Mouse (Mus musculus): ENCODE measurements around the gene Ipo9.
"Not testable (repeated sequence)": the region's sequence is repeated elsewhere in the genome, so short reads cannot be mapped to it uniquely, and the experiment has no call there.

Ipo9 gene

DNA sequence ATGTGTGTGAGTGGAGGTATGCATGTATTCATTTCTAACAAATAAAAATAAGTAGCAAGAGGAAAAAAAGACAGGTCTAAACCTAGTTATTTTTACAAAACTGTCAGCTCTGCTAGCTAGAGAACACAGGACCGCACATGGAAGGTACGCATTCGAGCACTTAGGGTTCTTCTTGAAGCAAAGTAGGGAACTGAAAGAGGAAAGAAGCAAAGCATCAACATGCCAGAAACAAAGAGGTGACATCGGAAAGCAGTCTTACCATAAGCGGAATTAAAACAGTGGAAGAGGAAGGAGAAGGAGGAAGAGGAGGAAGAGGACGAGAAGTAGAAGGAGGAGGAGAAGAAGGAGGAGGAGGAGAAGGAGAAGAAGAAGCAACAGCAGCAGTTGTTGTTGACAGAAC is 2.9 kb downstream of the Ipo9 start:
- no peak for DNase-seq (ENCODE audit: low read depth)

- no peak for DNase-seq (ENCODE audit: low read depth)
These were observed 3.7 kb downstream of the Ipo9 start for GRCm38 (mm10) chr1:135426645-135427044.

DNA sequence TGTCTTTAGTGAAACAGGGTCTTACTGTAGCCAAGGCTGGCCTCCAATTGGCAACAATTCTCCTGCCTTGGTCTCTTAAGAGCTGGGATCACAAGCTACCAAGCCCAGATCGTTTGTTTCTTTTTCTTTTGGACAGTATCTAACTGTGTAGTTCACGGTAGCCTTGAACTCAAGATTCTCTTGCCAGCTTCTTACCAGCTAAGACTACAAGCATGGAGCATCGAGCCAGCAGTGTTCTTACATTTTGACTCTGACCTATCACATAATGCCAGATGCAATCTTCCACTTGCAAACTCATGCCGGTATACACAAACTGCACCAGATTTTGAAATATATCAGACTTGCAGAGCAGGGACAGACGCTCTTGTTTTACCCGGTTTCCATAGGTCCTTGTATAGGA is 7.5 kb downstream of the Ipo9 start:
- DNase-seq (ENCODE audit: low read depth), result no peak

- no peak for DNase-seq (ENCODE audit: low read depth)
These were observed 16.3 kb downstream of the Ipo9 start for GRCm38 (mm10) chr1:135413996-135414395.

DNA sequence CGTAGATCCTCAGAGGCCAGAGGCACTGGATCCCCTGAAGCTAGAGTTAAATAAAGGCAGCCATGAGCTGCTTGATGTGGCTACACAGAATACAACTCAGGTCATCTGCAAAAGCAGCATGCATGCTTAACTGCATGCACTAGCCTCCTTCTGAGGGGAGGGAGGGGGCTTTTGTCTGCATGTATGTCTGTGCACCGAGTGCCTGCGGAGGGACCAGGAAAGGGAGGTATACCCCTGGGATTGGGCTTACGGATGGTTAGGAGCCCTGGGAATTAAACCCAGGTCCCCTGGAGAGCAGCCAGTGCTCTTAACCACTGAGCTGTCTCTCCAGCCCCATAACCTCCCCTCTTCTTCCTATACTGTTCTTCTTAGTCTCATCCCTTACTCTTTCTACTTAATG is 18.2 kb downstream of the Ipo9 start:
- DNase-seq (ENCODE audit: low read depth), result no peak

- peak; percentile 82 for DNase-seq (ENCODE audit: low read depth)
These were observed 19.3 kb downstream of the Ipo9 start for GRCm38 (mm10) chr1:135410967-135411366.

DNA sequence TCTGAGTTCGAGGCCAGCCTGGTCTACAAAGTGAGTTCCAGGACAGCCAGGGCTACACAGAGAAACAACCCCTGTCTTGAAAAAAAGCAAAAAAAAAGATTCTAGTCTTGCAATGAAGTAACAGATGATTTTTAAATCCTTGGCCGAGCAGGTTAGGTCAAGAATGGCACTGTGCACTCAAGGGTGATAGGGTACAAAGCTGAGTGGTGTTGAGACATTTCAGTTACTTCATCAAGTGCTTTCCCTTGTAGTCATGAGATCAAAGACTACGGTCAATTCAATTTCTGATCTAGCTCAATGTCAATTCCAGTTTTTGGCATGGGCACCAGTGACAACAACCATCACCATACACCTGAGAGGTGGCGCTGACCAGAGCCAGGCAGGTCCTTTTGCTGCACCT is 21.3 kb downstream of the Ipo9 start:
- DNase-seq (ENCODE audit: low read depth), result no peak

DNA sequence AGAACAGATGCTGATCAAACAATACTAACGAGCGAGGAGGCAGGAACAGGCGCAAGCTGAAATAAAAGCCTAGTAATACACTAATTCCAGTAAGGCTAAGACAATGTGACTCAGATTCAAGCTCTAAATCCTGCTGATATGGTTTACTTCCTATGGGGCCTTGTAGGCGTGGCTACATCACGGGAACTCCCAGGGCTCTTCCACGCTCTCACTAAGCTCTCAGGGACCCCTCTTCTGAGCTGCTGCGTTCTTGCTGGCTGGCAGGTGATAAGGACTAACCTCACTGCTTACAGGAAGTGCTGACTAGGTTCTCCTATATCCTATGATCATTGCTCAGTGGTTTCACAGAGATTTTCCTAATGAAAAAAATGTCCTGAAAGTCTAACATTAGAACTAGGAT is 24.9 kb downstream of the Ipo9 start:
- DNase-seq (ENCODE audit: low read depth), result no peak

DNA sequence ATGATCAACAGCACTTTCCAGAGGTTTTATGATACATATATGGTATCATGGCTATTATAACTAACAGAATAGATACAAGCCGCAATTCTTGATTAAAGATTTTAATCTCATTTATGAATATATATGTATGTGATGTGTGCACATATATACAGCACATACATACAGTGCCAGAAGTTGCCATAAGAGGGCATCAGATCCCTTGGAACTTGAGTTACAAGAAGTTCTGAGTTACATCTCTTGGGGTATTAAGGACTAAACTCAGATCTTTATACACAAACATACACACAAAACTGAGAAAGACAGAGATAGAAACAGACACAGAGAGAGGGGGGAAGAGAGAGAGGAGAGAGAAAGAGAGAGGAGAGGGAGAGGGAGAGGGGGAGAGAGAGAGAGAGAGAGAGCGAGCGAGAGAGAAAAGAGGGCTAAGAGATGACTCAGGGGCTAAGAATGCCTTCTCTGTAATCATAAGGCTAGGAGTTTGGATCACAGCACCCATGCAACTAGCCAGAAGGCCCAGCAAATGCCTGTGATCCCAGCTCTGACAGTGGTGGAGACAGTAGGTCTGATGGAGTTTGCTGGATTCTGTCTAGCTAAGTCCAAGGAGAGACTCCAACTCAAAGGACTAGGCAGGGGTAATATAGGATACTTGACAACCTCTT is 28.7 kb downstream of the Ipo9 start:
- no peak for DNase-seq (ENCODE audit: low read depth)

DNA sequence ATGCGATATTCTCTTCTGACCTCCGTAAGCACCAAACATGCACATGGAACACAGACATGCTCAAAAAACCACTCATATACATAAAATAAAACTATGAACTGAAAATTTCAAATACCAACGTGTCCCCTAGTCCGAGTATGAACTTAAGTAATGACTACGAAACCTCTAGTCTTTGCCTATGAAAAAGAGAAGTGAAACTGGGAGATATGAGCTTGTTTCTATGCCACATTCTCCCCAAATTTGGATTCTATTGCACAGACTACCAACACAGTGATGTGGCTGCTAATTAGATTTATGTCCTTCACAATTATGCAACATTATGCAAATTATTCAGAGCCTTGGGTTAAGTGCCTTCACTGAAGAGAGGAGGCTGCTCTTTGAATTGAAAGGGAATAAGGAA is 30.8 kb downstream of the Ipo9 start:
- no peak for DNase-seq (ENCODE audit: low read depth)

- DNase-seq (ENCODE audit: low read depth), result no peak
These were observed 45.1 kb downstream of the Ipo9 start for GRCm38 (mm10) chr1:135385161-135385560.

GRCm38 (mm10) chr1:135384171-135384570 is 46.1 kb downstream of the Ipo9 start:
- DNase-seq (ENCODE audit: low read depth), result no peak

- not testable (repeated sequence) for DNase-seq (ENCODE audit: low read depth)
These were observed 48.7 kb downstream of the Ipo9 start for GRCm38 (mm10) chr1:135381560-135381959.

GRCm38 (mm10) chr1:135380071-135380991 is 50.0 kb downstream of the Ipo9 start:
- DNase-seq (ENCODE audit: low read depth), result no peak

- DNase-seq (ENCODE audit: low read depth), result no peak
These were observed 51.3 kb downstream of the Ipo9 start for GRCm38 (mm10) chr1:135379048-135379447.

GRCm38 (mm10) chr1:135378576-135378975 is 51.7 kb downstream of the Ipo9 start:
- DNase-seq (ENCODE audit: low read depth), result no peak

DNA sequence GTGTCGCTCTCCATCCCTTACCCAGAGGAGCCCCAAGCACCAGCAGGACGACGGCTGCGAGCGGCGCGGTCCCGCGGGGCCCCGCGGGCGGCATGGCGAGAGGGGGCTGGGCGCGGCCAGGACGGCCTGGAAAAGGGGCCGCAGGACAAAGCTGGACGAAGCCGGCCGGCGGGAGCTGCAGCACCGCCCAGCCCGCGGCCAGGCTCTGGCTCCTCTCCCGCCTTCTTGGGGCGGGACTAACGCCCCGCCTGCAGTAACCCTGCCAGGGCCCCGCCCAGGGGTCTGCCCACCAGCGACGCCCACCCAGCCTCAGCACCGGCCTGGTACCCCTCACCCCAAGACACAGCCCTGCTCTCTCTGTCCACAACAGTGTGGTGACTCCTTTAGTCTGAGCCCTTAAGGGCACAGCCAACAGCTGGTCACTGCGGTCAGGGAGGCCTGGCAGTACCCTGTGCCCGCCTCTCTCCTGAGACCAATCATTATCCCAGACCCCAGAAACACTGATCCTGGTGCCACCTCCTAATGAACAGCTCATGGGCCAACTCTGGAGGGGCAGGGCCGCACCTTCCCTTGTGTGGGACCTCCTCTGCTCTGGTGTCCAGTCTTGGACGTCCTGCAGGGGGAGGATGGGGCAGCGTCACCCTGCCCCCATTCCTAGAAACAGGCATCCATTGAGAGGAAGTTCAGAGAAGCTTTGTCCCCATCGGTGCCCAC is 55.3 kb downstream of the Ipo9 start, which contains the start of gene Shisa4:
Gene Shisa4 (minus strand): TSS at position 370 of the 714 bp plus-strand sequence.
- DNase-seq (ENCODE audit: low read depth), result no peak

- no peak for DNase-seq (ENCODE audit: low read depth)
These were observed 56.0 kb downstream of the Ipo9 start for GRCm38 (mm10) chr1:135374175-135374867.

GRCm38 (mm10) chr1:135373171-135373677 is 57.1 kb downstream of the Ipo9 start:
- DNase-seq (ENCODE audit: low read depth), result no peak

DNA sequence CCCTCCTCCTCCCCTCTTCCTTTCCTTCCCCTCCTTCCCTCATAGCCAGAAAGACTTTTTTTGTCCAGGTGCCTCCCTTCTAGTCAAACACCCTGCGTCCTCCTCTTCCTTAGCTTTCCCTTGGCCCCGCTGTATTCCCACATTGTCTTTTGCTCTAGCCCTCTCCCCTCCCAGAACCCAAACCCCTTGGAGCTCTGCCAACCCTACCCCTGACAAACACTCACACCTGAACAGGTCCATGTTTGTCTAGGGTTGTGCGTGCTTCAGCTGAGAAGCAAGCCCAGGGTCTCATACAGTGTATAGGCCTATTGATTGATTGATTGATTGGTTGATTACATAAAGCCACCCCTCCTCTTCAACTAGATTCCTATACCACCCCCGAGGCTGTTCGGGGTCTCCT is 60.9 kb downstream of the Ipo9 start:
- no peak for DNase-seq (ENCODE audit: low read depth)

- DNase-seq (ENCODE audit: low read depth), result no peak
These were observed 61.3 kb downstream of the Ipo9 start for GRCm38 (mm10) chr1:135368982-135369381.

- DNase-seq (ENCODE audit: low read depth), result peak; percentile 83
These were observed 62.1 kb downstream of the Ipo9 start for GRCm38 (mm10) chr1:135368245-135368644.
